Mouse (Mus musculus): ENCODE measurements around the gene Fmo2.

The Fmo2 gene

GRCm38 (mm10) chr1:162888646-162889045 is 9.9 kb downstream of the Fmo2 start:
- DNase-seq, result no peak

- DNase-seq, result no peak
Measured at GRCm38 (mm10) chr1:162887644-162888043, 10.9 kb downstream of the Fmo2 start.

GRCm38 (mm10) chr1:162886138-162886816 is 12.2 kb downstream of the Fmo2 start:
- DNase-seq, result no peak

GRCm38 (mm10) chr1:162882681-162883080 is 15.8 kb downstream of the Fmo2 start:
- DNase-seq, result no peak

- DNase-seq, result peak; percentile 80
Measured at GRCm38 (mm10) chr1:162879595-162880369, 18.7 kb downstream of the Fmo2 start.

- no peak for DNase-seq
Measured at GRCm38 (mm10) chr1:162875091-162875490, 23.4 kb downstream of the Fmo2 start.

- peak; percentile 56 for DNase-seq
Measured at GRCm38 (mm10) chr1:162871701-162872311, 26.7 kb downstream of the Fmo2 start.

GRCm38 (mm10) chr1:162870978-162871377 is 27.5 kb downstream of the Fmo2 start:
- DNase-seq, result no peak

GRCm38 (mm10) chr1:162867396-162867795 is 31.1 kb downstream of the Fmo2 start:
- no peak for DNase-seq

GRCm38 (mm10) chr1:162866280-162866681 is 32.2 kb downstream of the Fmo2 start, which contains the start of gene Fmo1:
Gene Fmo1, minus strand, starts transcription at chr1:162866610.
- DNase-seq, result no peak

- DNase-seq, result no peak
Measured at GRCm38 (mm10) chr1:162865493-162865830, 33.1 kb downstream of the Fmo2 start.

- no peak for DNase-seq
Measured at GRCm38 (mm10) chr1:162864816-162865492, 33.6 kb downstream of the Fmo2 start.

- no peak for DNase-seq
Measured at GRCm38 (mm10) chr1:162864279-162864678, 34.2 kb downstream of the Fmo2 start.

GRCm38 (mm10) chr1:162863579-162863978 is 34.9 kb downstream of the Fmo2 start:
- DNase-seq, result no peak

- DNase-seq, result peak; percentile 30
Measured at GRCm38 (mm10) chr1:162862328-162862727, 36.2 kb downstream of the Fmo2 start.

- DNase-seq, result peak; percentile 57
Measured at GRCm38 (mm10) chr1:162859996-162860605, 38.4 kb downstream of the Fmo2 start.

- DNase-seq, result peak; percentile 32
Measured at GRCm38 (mm10) chr1:162859545-162859976, 39.0 kb downstream of the Fmo2 start.

GRCm38 (mm10) chr1:162858748-162859130 is 39.8 kb downstream of the Fmo2 start:
- peak; percentile 50 for DNase-seq

- DNase-seq, result peak; percentile 56
Measured at GRCm38 (mm10) chr1:162857766-162858747, 40.5 kb downstream of the Fmo2 start.

GRCm38 (mm10) chr1:162853812-162854482 is 44.6 kb downstream of the Fmo2 start:
- DNase-seq, result no peak

- no peak for DNase-seq
Measured at GRCm38 (mm10) chr1:162847554-162847953, 51.0 kb downstream of the Fmo2 start.
